Mouse (Mus musculus) brain, embryonic 14.5 days (tissue): Measurements from ENCODE around the gene Rcor2. TPM values are rescaled to one million over a fixed set of nuclear protein-coding genes. Genes with fewer than 3 reads are reported as not detected.
A peak's percentile ranks its signal among the peaks of the same experiment; 100 is the strongest.

ENCODE experiments used
- DNase-seq: peaks from one replicate; pipeline ENCODE4 v3.0.0-alpha.2; 2011; ENCODE audit warnings: low read depth
- CTCF ChIP-seq: fragments of 200-500 bp; IDR thresholded peaks from 2 replicates; pipeline ENCODE4 v1.5.1; 2012; ENCODE audit warnings: inconsistent platforms, mild to moderate bottlenecking, moderate library complexity, borderline replicate concordance; ENCODE audit not compliant: insufficient read depth, insufficient read length; ENCODE audit errors: extremely low read depth
- POLR2A ChIP-seq: fragments of 200-500 bp; IDR thresholded peaks from 2 replicates; pipeline ENCODE4 v1.6.1; 2012; ENCODE audit warnings: mild to moderate bottlenecking, inconsistent platforms, borderline replicate concordance; ENCODE audit not compliant: poor library complexity, insufficient read depth, insufficient read length, severe bottlenecking; ENCODE audit errors: extremely low read depth
- polyA plus RNA-seq: library from polyadenylated mRNA; depleted of rRNA; stranded (reverse); fragments of >200 nt; gene quantifications from 2 replicates; pipeline ENCODE4 v1.2.3, GENCODE M21; 2012

Rcor2 gene
- polyA plus RNA-seq, 1 experiment, result 134 TPM

GRCm38 (mm10) chr19:7301647-7302492, 34.7 kb downstream of the Rcor2 start:
- TF ChIP-seq POLR2A (no peak), CTCF (no peak)
- DNase-seq, result no peak

DNA sequence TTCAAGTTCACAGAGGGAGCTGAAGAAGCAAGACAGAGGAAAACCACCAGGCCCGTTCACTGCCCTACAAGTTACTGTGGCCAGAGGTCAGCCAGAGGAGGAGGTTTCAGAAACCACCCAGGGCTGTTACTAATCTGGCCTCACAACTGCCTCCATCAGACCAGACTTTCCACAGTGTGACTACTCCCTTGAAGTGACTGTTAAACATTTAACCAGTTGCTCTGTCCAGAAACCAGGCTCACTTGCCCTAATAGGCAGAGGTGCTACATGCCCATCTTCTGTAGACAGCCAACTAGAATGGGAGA, 35.3 kb downstream of the Rcor2 start:
- TF ChIP-seq CTCF (no peak), POLR2A (no peak)
- DNase-seq, result no peak

- no peak for TF ChIP-seq POLR2A
- no peak for TF ChIP-seq CTCF
- DNase-seq, result peak; percentile 7
These were observed 36.7 kb downstream of the Rcor2 start for GRCm38 (mm10) chr19:7303796-7304195.

GRCm38 (mm10) chr19:7304801-7305200, 37.7 kb downstream of the Rcor2 start:
- no peak for DNase-seq
- no peak for TF ChIP-seq POLR2A

DNA sequence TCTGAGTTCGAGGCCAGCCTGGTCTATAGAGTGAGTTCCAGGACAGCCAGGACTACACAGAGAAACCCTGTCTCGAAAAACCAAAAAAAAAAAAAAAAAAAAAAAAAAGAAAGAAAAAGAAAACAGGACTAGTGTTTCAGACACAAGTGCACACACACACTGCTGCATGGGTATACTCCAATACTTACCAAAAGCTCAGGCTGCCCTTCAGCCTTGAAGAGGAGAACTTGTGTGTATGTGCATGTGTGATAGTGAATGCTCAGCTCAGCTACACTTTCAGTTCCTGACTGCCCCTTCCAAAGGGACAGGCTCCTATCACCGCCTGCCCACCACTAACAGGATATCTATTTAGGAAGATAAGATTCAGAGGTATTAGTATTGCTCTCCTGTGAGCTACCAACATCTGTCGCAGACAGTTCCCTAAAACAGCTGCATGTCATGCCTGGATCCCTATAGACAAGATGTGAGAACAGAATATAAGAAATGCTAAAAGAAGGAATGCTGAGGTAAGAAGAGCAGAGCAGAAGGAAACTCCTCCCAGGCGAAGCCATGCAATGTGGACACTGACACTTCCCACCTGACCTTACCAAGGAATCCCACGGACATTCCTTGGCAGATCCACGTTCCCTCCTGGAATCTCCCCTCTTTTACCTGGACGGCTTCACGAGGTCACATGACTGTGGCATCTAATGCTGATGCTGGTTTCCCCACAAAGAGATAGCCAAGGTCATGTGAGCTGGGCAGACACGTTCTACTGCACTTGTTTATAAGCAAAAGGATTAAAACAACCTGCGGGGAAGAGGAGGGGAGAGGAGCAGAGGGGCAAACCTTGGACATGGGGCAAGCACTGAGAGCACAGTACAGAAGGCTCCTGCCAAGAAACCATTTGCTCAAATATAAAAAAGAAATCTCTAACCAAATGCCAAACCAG, 38.5 kb downstream of the Rcor2 start:
- TF ChIP-seq CTCF, result no peak
- no peak for TF ChIP-seq POLR2A

GRCm38 (mm10) chr19:7306968-7307367, 39.8 kb downstream of the Rcor2 start:
- DNase-seq, result no peak
- TF ChIP-seq POLR2A (no peak), CTCF (no peak)

More for the DNA sequence above, 38.5 kb downstream of the Rcor2 start:
- DNase-seq, result no peak

DNA sequence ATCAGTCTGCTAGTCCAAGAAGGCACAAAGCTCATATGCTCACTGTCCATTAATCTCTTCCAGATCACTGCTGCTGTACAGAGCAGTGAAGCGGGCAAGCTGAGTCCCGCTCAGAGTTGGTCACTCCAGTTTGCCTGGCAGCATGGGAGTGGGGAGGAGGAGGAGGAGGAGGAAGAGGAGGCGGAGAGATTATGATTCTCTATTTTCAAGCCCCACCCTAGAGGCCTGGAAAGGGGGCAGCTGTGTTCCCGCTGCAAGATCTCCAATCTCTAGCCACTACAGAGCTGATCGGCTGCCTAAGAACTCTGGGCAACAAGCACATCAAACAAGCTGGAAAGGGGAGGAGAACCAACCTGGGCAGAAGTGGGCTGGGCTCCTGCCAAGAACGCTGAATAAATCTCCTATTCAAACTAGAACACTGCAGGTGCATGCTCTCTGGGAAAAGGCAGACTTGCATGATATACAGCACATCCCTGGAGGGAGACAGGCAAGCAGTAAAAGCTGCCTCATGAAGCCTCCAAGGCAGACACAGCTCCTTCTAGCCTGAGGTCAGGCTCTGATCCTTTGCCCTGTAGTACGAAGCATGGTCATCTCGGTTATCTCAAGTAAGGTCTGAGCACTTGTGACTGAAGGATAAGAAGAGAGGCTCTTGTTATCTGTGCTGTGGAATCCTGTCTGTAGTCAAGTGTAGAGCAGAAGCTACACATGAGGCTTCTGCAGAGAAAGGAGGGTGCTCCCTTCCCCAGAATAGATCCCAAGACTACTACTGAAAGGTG, 41.1 kb downstream of the Rcor2 start:
- no peak for TF ChIP-seq CTCF
- TF ChIP-seq POLR2A, result no peak
- DNase-seq, result peak; percentile 68

- no peak for TF ChIP-seq POLR2A
- no peak for TF ChIP-seq CTCF
- no peak for DNase-seq
These were observed 42.7 kb downstream of the Rcor2 start for GRCm38 (mm10) chr19:7309738-7310330.

- TF ChIP-seq POLR2A (no peak), CTCF (no peak)
- DNase-seq, result peak; percentile 29
These were observed 43.6 kb downstream of the Rcor2 start for GRCm38 (mm10) chr19:7310704-7311103.

DNA sequence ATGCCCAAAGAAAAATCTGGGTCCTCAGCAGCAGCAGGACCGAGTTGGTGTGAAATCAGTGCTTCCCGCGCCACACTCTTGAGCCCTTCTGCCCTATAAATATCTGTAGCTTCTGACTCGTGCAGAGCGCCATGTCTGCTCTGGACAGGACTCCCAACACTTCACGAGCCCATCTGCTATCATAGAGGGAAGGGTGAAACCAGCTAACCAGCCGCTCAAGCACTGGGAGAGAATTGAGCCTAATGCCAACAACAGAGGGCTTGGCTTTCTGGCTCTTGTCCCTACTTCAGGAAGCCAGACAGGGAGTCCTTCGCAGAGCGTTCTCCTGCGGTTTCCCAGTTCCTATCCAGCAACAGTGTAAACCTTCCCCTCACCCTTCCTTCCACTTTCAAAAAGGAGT, 44.2 kb downstream of the Rcor2 start:
- DNase-seq, result peak; percentile 27
- TF ChIP-seq POLR2A (no peak), CTCF (no peak)

GRCm38 (mm10) chr19:7313660-7314059, 46.5 kb downstream of the Rcor2 start:
- TF ChIP-seq CTCF, result no peak
- TF ChIP-seq POLR2A, result no peak
- DNase-seq, result peak; percentile 12

- TF ChIP-seq CTCF (no peak), POLR2A (no peak)
These were observed 48.0 kb downstream of the Rcor2 start for GRCm38 (mm10) chr19:7314976-7315586.

More at GRCm38 (mm10) chr19:7314976-7315586, 48.0 kb downstream of the Rcor2 start:
- DNase-seq, result peak; percentile 71
